Mouse (Mus musculus) embryonic fibroblast, embryonic 13.5 days (primary cell): ENCODE results near the gene Hist1h3d.

Source experiments
- CTCF ChIP-seq: IDR thresholded peaks from 2 replicates; pipeline ENCODE4 v1.5.1; 2011; ENCODE audit warnings: mild to moderate bottlenecking, control low read depth, low read length, moderate library complexity, borderline replicate concordance; ENCODE audit not compliant: insufficient read depth
- POLR2A ChIP-seq: IDR thresholded peaks from 2 replicates; pipeline ENCODE4 v1.6.1; 2011; ENCODE audit warnings: low read depth, mild to moderate bottlenecking, control low read depth, low read length, moderate library complexity

- TF ChIP-seq CTCF, result no peak
- peak; percentile 91 for TF ChIP-seq POLR2A
These were observed 19.6 kb upstream of the Hist1h3d start for GRCm38 (mm10) chr13:23555839-23556416.
